ENCODE assay signal across 8 mouse cellular contexts in the genomic region with DNA sequence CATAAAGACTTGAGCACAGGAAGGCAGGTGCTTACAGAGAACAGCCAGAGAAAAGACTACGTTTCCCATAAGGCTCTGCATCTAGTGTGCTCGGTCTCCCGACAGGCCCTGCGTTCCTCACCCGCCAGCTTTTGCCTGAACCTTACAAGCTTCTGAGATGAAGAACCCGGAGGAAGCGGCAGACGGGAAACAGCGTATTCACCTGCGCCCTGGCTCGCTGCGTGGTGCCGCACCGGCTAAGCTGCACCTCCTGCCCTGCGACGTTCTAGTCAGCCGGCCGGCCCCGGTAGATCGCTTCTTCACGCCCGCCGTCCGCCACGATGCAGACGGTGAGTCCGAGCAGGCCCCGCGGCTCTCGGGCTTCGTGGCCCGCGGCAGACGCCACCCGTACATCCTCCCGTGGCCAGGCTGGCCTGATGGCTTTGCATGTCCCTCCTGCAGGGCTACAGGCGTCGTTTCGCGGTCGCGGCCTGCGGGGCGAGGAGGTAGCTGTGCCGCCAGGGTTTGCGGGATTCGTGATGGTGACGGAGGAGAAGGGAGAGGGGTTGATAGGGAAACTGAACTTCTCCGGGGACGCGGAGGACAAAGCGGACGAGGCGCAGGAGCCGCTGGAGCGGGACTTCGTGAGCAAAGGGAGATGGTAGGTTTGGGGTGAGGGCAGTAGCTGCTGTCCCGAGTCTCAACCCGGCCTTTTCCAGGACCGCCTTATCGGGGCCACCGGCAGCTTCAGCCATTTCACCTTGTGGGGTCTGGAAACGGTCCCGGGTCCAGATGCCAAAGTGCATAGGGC. TPM values are rescaled to one million over a fixed set of nuclear protein-coding genes. Genes with fewer than 3 reads are reported as not detected.
DNase-seq lines count a peak whose midpoint lies in the region; ATAC-seq lines count a peak whose summit lies in the region.

TSS of gene Rnaseh2c (plus strand) at position 122 of the 790 bp plus-strand sequence.

- no peaks in the 10 kb centered on the region for H3K9me3 ChIP-seq in heart, embryonic 13.5 days
- no peaks in the 10 kb centered on the region for H3K9me3 ChIP-seq in liver, embryonic 12.5 days (replicated peaks)
- H3K9me3 ChIP-seq in stomach, embryonic 16.5 days (replicated peaks; ENCODE audit: control insufficient read depth, low read length), result no peaks in the 10 kb centered on the region

- peaks cover 9% of the 10 kb centered on the region; the same call in 1 of the 2 replicates for H3K27me3 ChIP-seq in heart, embryonic 13.5 days (replicated peaks)
- H3K27me3 ChIP-seq in liver, embryonic 12.5 days (replicated peaks), result 0 out of 2 replicates have a peak, but pooled peaks cover 6% of the 10 kb centered on the region
- no peaks in the 10 kb centered on the region for H3K27me3 ChIP-seq in stomach, embryonic 16.5 days (ENCODE audit: control insufficient read depth, insufficient read depth, low read length)

- peak; percentile 91 for DNase-seq in CD4-positive, CD25-positive, alpha-beta regulatory T cell, adult 2 months (ENCODE audit: low read depth, low spot score)
- peak; percentile 80 for DNase-seq in brain, embryonic 18.5 days (ENCODE audit: low read depth, low spot score)
- peak; percentile 81 for DNase-seq in kidney, postnatal 10 days
- DNase-seq in neural tube, embryonic 10.5 days (ENCODE audit: extremely low spot score, low spot score), result peak; percentile 78

- peak within 1 kb of the TSS; percentile 81 for H3K4me3 ChIP-seq in heart, embryonic 13.5 days
- peak within 1 kb of the TSS; percentile 71 for H3K4me3 ChIP-seq in liver, embryonic 12.5 days
- peak within 1 kb of the TSS; percentile 60 for H3K4me3 ChIP-seq in stomach, embryonic 16.5 days (replicated peaks; ENCODE audit: low read length)

- H3K4me2 ChIP-seq in heart, embryonic 13.5 days, result peak within 1 kb of the TSS; percentile 96
- H3K4me2 ChIP-seq in liver, embryonic 12.5 days, result peak within 1 kb of the TSS; percentile 86
- H3K4me2 ChIP-seq in stomach, embryonic 16.5 days (ENCODE audit: low read depth, low read length), result peak within 1 kb of the TSS; percentile 95

- peak; percentile 91 for ATAC-seq in erythroid progenitor cell, adult 5-6 weeks (replicated peaks; ENCODE audit: low FRiP score, poor library complexity, severe bottlenecking)
- peak; percentile 23; the same call in 1 of the 2 replicates for ATAC-seq in heart, embryonic 13.5 days (ENCODE audit: extremely low read depth, insufficient number of reproducible peaks, low FRiP score, low TSS enrichment)
- ATAC-seq in liver, embryonic 12.5 days, result peak; percentile 86
- ATAC-seq in stomach, embryonic 16.5 days (ENCODE audit: insufficient read depth, low FRiP score), result peak; percentile 91

- H3K36me3 ChIP-seq in heart, embryonic 13.5 days, result peaks cover 43% of the 10 kb centered on the region
- peaks cover 42% of the 10 kb centered on the region for H3K36me3 ChIP-seq in liver, embryonic 12.5 days
- peaks cover 21% of the 10 kb centered on the region for H3K36me3 ChIP-seq in stomach, embryonic 16.5 days (ENCODE audit: control insufficient read depth, insufficient read depth, low read length)

- peak within 1 kb of the TSS; percentile 90 for H3K9ac ChIP-seq in heart, embryonic 13.5 days
- H3K9ac ChIP-seq in liver, embryonic 12.5 days, result peak within 1 kb of the TSS; percentile 91
- peak within 1 kb of the TSS; percentile 94 for H3K9ac ChIP-seq in stomach, embryonic 16.5 days (ENCODE audit: low read length)

- peaks cover 20% of the 10 kb centered on the region for H3K4me1 ChIP-seq in heart, embryonic 13.5 days
- H3K4me1 ChIP-seq in liver, embryonic 12.5 days, result peaks cover 28% of the 10 kb centered on the region
- H3K4me1 ChIP-seq in stomach, embryonic 16.5 days (ENCODE audit: control insufficient read depth, insufficient read depth, low read length), result peaks cover 10% of the 10 kb centered on the region

- WGBS in heart, embryonic 13.5 days, result under 1% methylated on average over 64 of the region's 64 CpGs
- WGBS in liver, embryonic 12.5 days (ENCODE audit: insufficient replicate concordance), result under 1% methylated on average over 64 of the region's 64 CpGs
- under 1% methylated on average over 64 of the region's 64 CpGs for WGBS in stomach, embryonic 16.5 days

- H3K27ac ChIP-seq in heart, embryonic 13.5 days (replicated peaks), result peak within 1 kb of the TSS; percentile 83
- H3K27ac ChIP-seq in liver, embryonic 12.5 days, result peak within 1 kb of the TSS; percentile 87
- peak within 1 kb of the TSS; percentile 84 for H3K27ac ChIP-seq in stomach, embryonic 16.5 days (ENCODE audit: low read length)

RNA-seq across cellular contexts. Expression of gene Rnaseh2c, which starts in this region (rescaled TPM):
- 87.2 and 123 TPM in 2 replicates for total RNA-seq in erythroid progenitor cell, adult 5-6 weeks (2015; ENCODE audit: low replicate concordance)
- 36.2 and 100.0 TPM in 2 replicates for total RNA-seq in erythroid progenitor cell, adult 5-6 weeks (2017; ENCODE audit: low replicate concordance)
- 109 and 113 TPM in 2 replicates for polyA plus RNA-seq in heart, embryonic 13.5 days (2015; fragmentation: Nextera tagmentation; extraction: Ambion mirVana)
- 171 and 177 TPM in 2 replicates for polyA plus RNA-seq in liver, embryonic 12.5 days (2016; fragmentation: Nextera tagmentation; extraction: Ambion mirVana)
- 109 and 125 TPM in 2 replicates for polyA plus RNA-seq in stomach, embryonic 16.5 days (2015; fragmentation: Nextera tagmentation; extraction: Ambion mirVana)

Comparison
In these comparisons a context has a peak if more than half of its experiments do, and no peak if none do; other contexts are left out.
1. Peak in every context shown above with its lines: DNase-seq, ATAC-seq, H3K4me3 ChIP-seq and H3K27ac ChIP-seq.
2. ATAC-seq: peak in every context shown above with its lines; median percentile 91 in erythroid progenitor cell, adult 5-6 weeks; 91 in stomach, embryonic 16.5 days; 86 in liver, embryonic 12.5 days; 23 in heart, embryonic 13.5 days.